Mouse (Mus musculus) brain, embryonic 14.5 days (tissue): ENCODE results near the gene Bcl11b.

Experiments
- CTCF ChIP-seq: fragments of 200-500 bp; IDR thresholded peaks from 2 replicates; pipeline ENCODE4 v1.5.1; 2012; ENCODE audit warnings: inconsistent platforms, mild to moderate bottlenecking, moderate library complexity, borderline replicate concordance; ENCODE audit not compliant: insufficient read depth, insufficient read length; ENCODE audit errors: extremely low read depth
- POLR2A ChIP-seq: fragments of 200-500 bp; IDR thresholded peaks from 2 replicates; pipeline ENCODE4 v1.6.1; 2012; ENCODE audit warnings: mild to moderate bottlenecking, inconsistent platforms, borderline replicate concordance; ENCODE audit not compliant: poor library complexity, insufficient read depth, insufficient read length, severe bottlenecking; ENCODE audit errors: extremely low read depth

DNA sequence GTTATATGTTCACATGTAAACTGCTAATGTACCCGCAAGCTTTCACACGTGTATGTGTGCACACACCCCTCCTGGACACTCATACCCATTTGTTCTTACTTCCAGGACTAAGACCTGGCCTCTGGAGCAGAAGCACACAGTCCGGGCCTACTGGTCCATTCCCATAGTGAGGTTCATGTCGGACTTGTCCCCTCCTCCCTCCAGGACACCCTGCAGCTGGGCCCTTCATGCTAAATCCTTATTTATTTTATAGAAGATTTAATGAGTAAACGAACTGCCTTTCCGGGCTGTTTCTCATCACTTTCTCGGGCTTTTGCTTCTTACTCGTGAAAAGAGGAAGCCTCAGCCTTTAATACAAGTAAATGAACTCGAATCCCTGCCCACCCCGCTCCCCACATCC lies 54.0 kb downstream of the Bcl11b start:
- TF ChIP-seq CTCF: no peak
- TF ChIP-seq POLR2A: no peak
